Mouse (Mus musculus): ENCODE results near the gene 2310061I04Rik.

GRCm38 (mm10) chr17:35903343-35903991 lies 6.2 kb upstream of the 2310061I04Rik start:
- TF ChIP-seq GATA1 (IDR thresholded peaks at IDR 0.05; ENCODE audit: low read length): no peak
- no peak for TF ChIP-seq TAL1 (IDR thresholded peaks at IDR 0.05; ENCODE audit: low read length)
